1 mouse cellular context compared by ENCODE assay signal in the genomic region with DNA sequence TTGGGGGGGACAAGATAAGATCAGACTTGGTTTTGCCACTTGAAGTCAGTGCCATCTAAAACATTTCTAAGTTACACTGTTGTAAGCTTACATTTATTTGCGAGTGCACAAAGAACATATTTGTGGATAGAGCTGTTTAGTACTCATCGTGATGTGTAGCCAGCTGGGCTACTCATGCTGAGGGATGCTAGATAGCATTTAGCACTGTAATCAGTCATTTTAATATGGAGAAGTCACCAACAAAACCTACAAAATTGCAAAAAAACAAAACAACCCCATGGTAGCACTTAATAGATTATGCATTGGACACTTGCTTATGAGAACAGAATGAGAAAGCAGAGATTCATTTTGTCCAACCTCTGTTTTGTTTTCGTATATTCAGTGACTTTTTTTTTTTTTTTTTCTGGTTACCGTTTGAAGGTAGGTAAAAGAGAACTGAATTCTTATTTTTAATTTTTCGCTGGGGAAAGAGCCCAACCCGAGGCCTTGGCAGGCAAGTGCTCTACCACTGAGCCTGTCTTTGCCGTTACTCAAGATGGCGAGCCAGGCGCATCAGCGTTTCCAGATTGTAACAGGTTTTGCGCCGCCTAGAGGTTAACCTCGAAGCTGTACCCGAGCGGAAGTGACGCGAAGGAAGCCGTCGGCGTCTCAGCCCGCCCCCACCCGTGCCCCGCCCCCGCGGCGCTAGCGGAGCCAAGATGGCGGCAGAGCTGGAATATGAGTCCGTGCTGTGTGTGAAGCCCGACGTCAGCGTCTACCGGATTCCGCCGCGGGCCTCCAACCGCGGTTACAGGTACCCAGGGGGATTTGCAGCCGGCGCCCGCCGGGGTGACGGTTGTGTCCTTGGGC.
TF ChIP-seq lines count a peak whose summit lies in the region.

A gene (plus strand): TSS at position 604 of the 849 bp plus-strand sequence.

TF ChIP-seq in C2C12, 6 proteins besides CTCF, POLR2A, EP300 and RAD21 (continued from another document):
- TF ChIP-seq USF1 (IDR thresholded peaks at IDR 0.05; ENCODE audit: low read depth): no peak
